Mouse (Mus musculus): ENCODE measurements around the gene Usmg5. TPM values are rescaled to one million over a fixed set of nuclear protein-coding genes. Genes with fewer than 3 reads are reported as not detected.

Gene Usmg5
- polyA plus RNA-seq (2017; shearing (Covaris generic)) = 423 TPM

DNA sequence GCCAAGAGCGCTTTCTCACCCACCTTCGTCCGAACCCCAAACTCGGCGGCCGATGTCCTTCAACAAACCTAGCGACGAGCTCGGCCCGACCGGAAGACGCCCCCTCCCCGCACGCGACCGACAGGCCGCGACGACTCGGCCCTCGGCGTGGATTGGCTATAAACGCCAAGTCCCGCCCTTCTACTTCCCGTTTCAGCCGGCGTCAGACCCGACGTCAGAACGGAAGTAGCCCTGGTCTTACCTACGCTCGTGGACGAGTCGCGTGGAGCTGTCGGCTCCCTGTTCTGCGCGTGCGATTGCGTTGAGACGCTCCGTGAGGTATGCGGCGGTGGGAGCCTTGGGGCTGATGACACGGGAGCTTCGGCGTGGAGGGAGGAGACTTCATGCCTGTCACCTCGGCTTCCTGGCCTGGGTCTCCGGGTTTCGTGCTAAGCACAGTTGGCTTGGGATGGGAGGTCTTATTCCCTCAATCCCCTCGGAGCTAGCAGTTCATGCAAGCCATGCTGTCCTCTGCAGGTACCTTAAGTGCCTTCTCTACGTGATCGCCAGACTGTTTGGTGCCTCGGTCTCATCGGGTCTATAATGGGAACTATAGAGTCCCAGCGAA lies at the start of gene Usmg5, which contains the start of gene Pdcd11:
Gene Usmg5 (minus strand): TSS at position 98 of the 607 bp plus-strand sequence.
Gene Pdcd11 (plus strand): TSS at position 219 of the 607 bp plus-strand sequence.

DNA sequence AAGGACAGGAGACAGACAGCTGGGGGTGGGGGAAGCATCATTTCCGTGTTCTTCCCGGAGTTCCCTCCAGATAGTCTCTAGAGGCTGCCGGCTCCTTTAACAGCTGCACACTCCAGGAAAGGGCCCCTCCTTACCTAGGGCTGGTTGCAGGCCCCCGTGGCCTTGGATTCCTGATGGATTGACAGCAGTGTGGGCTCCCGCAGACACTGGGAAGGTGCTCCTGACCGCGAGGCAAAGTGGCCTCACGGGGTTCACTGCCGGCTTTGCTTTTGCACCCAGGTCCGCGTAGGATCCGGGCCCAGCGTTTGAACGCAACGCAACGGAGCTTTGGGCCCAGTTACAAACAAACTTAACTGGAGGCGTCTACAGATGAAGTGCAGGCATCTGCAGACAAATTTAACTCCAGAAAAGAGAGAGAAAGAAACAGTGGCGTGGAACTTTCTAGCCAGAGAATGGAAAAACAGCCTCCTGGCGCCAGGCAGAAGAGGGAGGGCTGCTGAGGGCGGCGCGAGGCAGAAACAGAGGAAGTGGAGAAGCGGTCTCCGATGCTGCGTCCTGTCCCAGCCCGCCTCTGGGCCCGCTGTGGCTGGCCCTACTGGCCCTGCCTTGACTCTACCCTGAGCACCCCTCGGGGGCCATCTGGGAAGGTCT lies 47.4 kb upstream of the Usmg5 start, which contains the start of gene Calhm2:
Gene Calhm2 (minus strand): TSS at position 524 of the 651 bp plus-strand sequence.

DNA sequence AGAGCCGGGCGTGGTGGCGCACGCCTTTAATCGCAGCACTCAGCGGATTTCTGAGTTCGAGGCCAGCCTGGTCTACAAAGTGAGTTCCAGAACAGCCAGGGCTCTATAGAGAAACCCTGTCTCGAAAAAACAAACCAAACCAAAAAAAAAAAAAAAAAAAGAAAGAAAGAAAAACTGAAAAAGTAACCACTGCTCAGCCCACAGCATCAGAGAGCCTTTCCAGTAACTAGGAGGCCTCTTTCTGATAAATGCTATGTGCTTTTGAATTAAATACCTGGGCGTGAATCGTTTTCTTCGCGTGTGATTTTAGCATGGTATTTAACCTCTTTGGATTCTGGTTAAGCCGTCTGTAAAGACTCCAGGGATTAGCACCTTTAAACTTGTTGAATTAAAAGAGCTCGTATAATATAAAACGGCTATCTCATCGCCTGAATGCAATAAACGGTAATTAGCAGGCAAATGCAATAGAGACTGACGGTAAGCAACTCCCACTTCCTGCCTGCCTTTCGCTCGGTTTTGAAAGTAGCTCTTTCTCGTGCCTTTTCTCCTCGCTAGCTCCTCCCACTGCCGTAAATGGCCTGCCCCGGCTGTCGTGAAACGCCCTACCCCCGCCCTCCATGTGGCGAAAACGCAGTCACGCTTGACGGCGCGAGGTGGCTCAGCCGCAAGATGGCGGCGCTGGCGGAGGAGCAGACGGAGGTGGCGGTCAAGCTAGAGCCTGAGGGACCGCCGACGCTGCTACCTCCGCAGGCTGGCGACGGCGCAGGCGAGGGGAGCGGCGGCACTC lies 23.2 kb downstream of the Usmg5 start, which contains the start of gene Taf5:
Gene Taf5 (plus strand): TSS at position 651 of the 787 bp plus-strand sequence.

DNA sequence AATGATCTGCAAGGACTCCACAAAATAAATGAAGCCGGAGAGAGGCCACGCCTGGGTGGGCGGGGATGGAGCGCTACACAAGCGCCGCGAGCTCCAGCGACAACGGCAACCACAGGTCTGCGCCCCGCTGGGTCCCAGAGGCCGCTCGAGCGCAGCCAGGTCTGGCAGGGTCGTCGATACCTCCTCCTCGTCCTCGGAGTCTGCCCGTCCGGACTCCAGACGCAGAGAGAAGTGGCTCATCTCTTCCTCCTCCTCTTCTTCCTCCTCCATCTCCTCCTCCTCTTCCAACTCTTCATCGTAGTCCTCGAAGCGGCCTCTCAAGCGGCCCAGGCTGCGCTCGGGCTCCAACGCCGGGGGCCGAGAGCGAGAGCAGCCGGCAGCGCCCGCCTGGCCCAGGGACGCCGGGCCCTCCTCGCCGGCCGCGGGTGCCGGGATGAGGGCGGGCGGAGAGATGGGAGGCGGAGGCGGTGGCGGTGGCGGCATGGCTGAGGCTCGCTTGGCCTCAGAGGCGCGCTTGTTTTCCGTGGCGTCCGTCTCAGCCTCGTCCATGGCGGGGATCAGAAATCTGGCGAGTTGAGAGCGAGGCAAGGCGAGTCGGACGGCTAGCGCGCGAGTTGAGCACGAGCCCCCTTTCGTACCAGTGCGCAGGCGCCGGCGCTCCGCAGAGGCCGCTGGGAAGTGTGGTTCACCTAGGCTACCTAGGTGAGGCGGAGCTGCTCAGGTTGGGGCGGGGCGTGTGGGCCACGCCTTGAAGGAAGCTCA lies 40.0 kb downstream of the Usmg5 start, which contains the start of gene Pcgf6:
Gene Pcgf6 (minus strand): TSS at position 636 of the 762 bp plus-strand sequence.

Other genes starting within 250 kb of the Usmg5 start
- gene Ina, start 75.9 kb downstream of the Usmg5 start, polyA plus RNA-seq (2017; shearing (Covaris generic)) = not detected
- 76.4 TPM for gene Nt5c2, start 75.5 kb downstream of the Usmg5 start, polyA plus RNA-seq (2017; shearing (Covaris generic))
- 33.4 TPM for gene Pcgf6, start 39.7 kb downstream of the Usmg5 start, polyA plus RNA-seq (2017; shearing (Covaris generic))
- gene Taf5, start 22.9 kb downstream of the Usmg5 start, polyA plus RNA-seq (2017; shearing (Covaris generic)) = 24.4 TPM
- gene Pdcd11, start 121 bp upstream of the Usmg5 start, polyA plus RNA-seq (2017; shearing (Covaris generic)) = 18.9 TPM
- gene Calhm2, start 47.6 kb upstream of the Usmg5 start, polyA plus RNA-seq (2017; shearing (Covaris generic)) = 2.9 TPM
- not detected for gene Calhm1, start 53.6 kb upstream of the Usmg5 start, polyA plus RNA-seq (2017; shearing (Covaris generic))
- gene Calhm3, start 67.1 kb upstream of the Usmg5 start, polyA plus RNA-seq (2017; shearing (Covaris generic)) = not detected
- gene Neurl1a, start 88.2 kb upstream of the Usmg5 start, polyA plus RNA-seq (2017; shearing (Covaris generic)) = 0.17 TPM

Data from naive thymus-derived CD4-positive, alpha-beta T cell, adult 5 months (primary cell).